Mouse (Mus musculus) naive thymus-derived CD4-positive, alpha-beta T cell, adult 2 months (primary cell): ENCODE measurements around the gene Mcam.
"Not testable (repeated sequence)": the region's sequence is repeated elsewhere in the genome, so short reads cannot be mapped to it uniquely, and the experiment has no call there.

Experiments
- DNase-seq: peaks from one replicate; pipeline ENCODE4 v3.0.0-alpha.2; 2011; ENCODE audit warnings: low read depth

Gene Mcam

GRCm38 (mm10) chr9:44109360-44110095 lies 24.7 kb upstream of the Mcam start:
- peak; percentile 88 for DNase-seq

- DNase-seq, result not testable (repeated sequence)
These were observed 22.4 kb upstream of the Mcam start for GRCm38 (mm10) chr9:44111909-44112308.

DNA sequence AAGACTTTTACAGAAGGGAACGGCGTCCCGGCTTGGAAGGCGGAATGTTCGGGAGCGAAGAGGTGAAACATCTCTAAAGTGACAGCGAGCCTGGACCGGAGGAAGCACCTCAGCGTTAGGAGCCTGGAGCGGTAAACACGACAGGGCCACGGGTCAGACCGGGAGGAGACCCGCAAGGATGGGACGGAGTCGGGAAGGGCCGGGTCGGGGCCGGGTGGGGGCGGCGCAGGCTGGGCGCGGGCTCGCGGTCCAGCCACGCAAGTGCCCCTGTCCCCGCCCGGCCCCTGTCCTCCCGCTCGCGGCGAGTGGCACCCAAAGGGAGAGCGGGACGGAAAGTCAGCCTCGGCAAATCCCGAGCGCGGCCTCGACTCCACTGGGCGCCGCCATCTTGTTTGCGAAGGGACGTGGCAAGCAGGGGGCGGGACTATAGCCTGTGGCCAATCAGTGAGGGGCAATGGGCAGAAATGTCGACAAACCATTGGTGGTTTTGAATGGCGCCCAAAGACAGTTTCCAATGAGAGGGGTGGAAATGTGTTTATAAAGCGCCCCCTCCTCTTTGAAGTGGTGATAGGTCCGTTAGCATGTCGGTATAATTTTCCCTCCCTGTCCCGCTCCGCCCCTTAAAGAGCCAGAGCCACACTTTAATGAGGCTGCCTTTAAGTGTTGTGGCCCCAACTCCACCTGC lies 21.0 kb upstream of the Mcam start, which contains the start of the genes Gm49380 and Rnf26:
Gene Gm49380 (minus strand): TSS at position 396 of the 685 bp plus-strand sequence.
Gene Rnf26 (minus strand): TSS at position 413 of the 685 bp plus-strand sequence.
- peak; percentile 98 for DNase-seq

DNA sequence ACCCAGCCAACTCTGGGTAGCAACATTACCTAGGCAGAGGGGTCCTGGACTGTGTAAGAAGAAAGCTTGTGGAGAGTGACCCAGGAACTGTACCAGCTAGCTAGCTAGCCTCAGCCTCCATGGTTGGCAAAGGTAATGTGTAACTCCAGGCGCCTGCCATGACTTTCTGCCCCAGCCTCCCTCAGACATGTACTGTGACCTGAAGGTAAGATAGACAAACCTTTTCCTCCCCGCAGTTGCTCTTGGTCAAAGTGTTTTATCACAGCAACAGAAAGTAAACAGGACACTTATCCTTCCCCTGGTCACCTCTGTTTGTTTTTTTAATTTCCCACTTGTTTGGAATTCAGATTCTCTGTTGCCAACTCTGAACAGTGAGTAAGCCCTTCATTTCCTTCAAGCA lies 19.8 kb upstream of the Mcam start:
- no peak for DNase-seq

DNA sequence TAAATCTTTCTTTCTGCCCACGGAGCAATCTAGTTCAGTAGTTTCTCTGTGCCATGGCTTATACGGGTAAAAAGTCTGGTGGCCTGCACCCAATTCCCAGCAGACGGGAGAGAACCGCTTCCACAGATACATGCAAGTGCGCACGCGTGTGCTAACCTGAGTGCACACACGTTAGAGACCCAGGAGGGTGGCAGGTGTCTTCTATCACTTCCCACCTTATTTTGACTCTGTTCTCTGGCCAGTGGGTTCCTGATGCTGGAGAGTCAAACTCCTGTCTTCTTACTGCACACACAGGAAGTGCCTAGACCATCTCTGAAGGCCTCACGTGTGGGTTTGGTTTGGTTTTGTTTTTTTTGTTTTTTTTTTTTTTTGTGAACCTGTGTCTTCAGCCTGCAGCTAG lies 18.7 kb upstream of the Mcam start:
- peak; percentile 53 for DNase-seq

GRCm38 (mm10) chr9:44116182-44116581 lies 18.1 kb upstream of the Mcam start:
- DNase-seq, result no peak

- peak; percentile 78 for DNase-seq
These were observed 15.3 kb upstream of the Mcam start for GRCm38 (mm10) chr9:44119011-44119410.

DNA sequence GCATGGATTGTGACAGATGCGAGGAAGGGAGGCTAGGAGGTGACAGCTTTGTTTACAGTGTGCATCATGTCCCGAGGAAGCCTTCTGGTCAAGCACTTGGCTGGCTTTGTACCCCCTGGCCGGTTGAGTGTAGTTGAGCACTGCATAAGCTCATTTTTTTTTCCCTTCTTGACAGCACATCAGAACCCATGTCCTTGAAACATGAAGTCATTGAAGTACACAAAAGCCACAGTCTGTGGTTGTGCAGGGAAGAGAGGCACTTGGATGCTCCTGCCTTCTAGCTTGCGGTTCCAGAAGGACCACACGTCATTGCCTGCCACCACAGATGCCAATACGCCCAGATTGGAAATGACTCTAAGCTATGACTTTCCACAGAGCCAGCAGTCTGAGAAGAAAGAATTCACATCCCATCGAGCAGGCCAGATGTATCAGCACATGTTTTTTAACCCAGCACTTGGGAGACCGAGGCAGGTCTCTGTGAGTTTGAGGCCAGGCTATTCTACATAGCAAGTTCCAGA lies 14.3 kb upstream of the Mcam start:
- no peak for DNase-seq

- peak; percentile 57 for DNase-seq
These were observed 10.0 kb upstream of the Mcam start for GRCm38 (mm10) chr9:44124317-44124716.

- DNase-seq, result no peak
These were observed 9.2 kb upstream of the Mcam start for GRCm38 (mm10) chr9:44125026-44125425.

DNA sequence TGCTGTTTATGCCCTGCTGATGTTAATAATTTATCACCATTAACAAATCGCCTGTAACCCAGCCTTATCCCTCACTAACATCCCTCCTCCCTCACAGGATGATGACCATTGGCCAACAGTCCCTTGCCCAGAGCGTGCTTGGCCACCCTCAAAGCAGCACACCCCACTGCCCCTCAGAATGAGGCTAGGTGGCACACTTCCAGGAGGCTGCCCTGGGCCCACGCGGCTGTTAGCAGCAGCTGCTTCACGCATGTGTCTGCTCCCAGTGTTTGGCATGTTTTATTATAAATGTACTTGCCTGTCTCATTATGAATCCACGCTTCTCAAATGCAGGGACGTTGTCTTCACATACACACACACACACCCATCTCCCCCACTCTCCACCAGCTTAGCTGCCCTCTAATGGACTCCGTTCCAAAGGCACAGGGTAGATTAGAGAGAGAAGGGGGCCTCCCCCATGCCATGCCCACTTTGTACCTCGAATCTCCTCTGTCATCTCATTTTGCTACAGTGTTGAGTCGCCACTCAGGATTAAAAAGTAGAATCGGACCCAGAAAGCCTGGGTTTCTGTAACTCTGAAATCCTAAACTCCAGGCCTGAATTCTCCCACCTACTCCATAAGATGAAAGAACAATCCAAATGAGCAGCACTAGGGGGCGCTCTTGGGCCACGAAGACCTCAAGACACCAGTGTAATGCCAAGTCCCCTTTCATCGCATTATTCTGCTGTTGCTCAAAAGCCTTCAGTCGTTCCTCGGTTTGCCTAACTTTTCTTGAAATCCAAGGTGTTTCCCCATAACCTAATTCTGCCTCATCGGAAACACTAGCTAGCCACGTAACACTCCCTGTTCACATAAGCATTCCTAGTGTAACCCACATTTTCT lies 8.5 kb upstream of the Mcam start:
- peak; percentile 93 for DNase-seq

- no peak for DNase-seq
These were observed 7.5 kb upstream of the Mcam start for GRCm38 (mm10) chr9:44126746-44127145.

GRCm38 (mm10) chr9:44127351-44127801 lies 6.9 kb upstream of the Mcam start:
- DNase-seq, result no peak

DNA sequence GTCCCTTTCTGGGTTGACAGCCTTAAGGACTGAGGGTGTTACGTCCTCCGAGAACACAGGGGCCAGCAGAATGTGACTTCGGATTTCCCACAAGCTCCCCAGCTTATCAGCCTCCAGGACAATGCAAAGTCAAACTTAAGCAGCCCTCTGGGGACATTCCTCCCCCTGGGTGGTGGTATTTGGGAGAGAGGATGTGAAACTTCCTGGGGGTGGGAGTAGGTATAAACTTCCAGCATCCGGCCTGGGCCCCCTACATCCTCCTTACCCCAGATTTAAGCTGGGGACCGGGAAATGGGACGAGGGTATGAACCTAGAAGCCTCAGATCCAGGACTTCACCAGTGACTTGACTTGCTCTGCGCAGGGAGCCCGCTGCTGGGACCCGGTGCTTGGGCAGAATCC lies 4.6 kb upstream of the Mcam start:
- no peak for DNase-seq

- peak; percentile 87 for DNase-seq
These were observed 4.2 kb upstream of the Mcam start for GRCm38 (mm10) chr9:44130034-44130433.

GRCm38 (mm10) chr9:44130581-44131275 lies 3.5 kb upstream of the Mcam start:
- DNase-seq, result peak; percentile 50

DNA sequence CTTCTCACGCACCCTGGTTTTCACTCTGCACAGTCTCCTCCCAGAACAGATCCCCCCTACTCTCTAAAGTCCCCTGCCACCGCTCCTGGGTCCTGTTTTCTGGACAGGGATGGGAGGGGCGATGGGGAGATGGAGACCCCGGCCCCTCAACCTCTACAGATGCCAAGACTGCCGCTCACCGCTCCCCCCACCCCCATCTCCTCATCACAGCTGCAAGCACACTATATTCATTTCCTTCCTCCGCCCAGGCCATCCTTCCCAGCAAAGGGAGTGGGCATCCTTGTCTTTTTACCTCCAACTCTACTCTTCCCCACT lies 3.0 kb upstream of the Mcam start:
- no peak for DNase-seq

GRCm38 (mm10) chr9:44132200-44132599 lies 2.1 kb upstream of the Mcam start:
- DNase-seq, result no peak

GRCm38 (mm10) chr9:44133287-44133686 lies 982 bp upstream of the Mcam start:
- no peak for DNase-seq

GRCm38 (mm10) chr9:44134851-44135730 lies 822 bp downstream of the Mcam start:
- DNase-seq, result peak; percentile 54
